Mouse (Mus musculus) limb, embryonic 15.5 days (tissue): ENCODE measurements around the gene Ryr3. TPM values are rescaled to one million over a fixed set of nuclear protein-coding genes. Genes with fewer than 3 reads are reported as not detected.
A peak's percentile ranks its signal among the peaks of the same experiment; 100 is the strongest.

Experiments
- ATAC-seq: fragments of 200-750 bp; cut with Nextera tagmentation; 2 replicates; pipeline ENCODE4 v1.8.0; 2017; ENCODE audit warnings: low read depth, moderate TSS enrichment; ENCODE audit not compliant: insufficient number of reproducible peaks, low FRiP score, low TSS enrichment
- H3K27ac ChIP-seq: fragments of 300-500 bp; sonication (generic); 2 replicates; pipeline ENCODE4 v1.5.1; 2015; ENCODE audit warnings: moderate library complexity, mild to moderate bottlenecking, inconsistent platforms
- H3K27me3 ChIP-seq: fragments of 300-500 bp; sonication (generic); 2 replicates; pipeline ENCODE4 v1.6.1; 2015; ENCODE audit warnings: inconsistent platforms
- H3K36me3 ChIP-seq: fragments of 300-500 bp; sonication (generic); 2 replicates; pipeline ENCODE4 v1.6.1; 2015; ENCODE audit warnings: inconsistent platforms
- H3K4me1 ChIP-seq: fragments of 300-500 bp; sonication (generic); 2 replicates; pipeline ENCODE4 v1.6.1; 2015; ENCODE audit warnings: inconsistent platforms
- H3K4me2 ChIP-seq: fragments of 300-500 bp; sonication (generic); 2 replicates; pipeline ENCODE4 v1.6.1; 2015; ENCODE audit warnings: mild to moderate bottlenecking, inconsistent platforms
- H3K4me3 ChIP-seq: fragments of 300-500 bp; sonication (generic); 2 replicates; pipeline ENCODE4 v1.5.1; 2015; ENCODE audit warnings: mild to moderate bottlenecking, inconsistent platforms
- H3K9ac ChIP-seq: fragments of 300-500 bp; sonication (generic); 2 replicates; pipeline ENCODE4 v1.6.1; 2015; ENCODE audit warnings: inconsistent platforms
- H3K9me3 ChIP-seq: fragments of 300-500 bp; sonication (generic); 2 replicates; pipeline ENCODE4 v1.6.1; 2016; ENCODE audit warnings: inconsistent platforms
- WGBS: fragments of 180-500 bp; shearing (Covaris S2); methylation state at CpG from one replicate; pipeline ENCODE4 v1.1.7; 2015; 5-methylcytosine and 5-hydroxymethylcytosine counted together
- polyA plus RNA-seq: library from polyadenylated mRNA; unstranded; fragments of >200 nt; fragmentation: Nextera tagmentation; extraction: Ambion mirVana; gene quantifications from 2 replicates; pipeline ENCODE4 v1.2.1, GENCODE M21; 2015

The Ryr3 gene
- polyA plus RNA-seq, 1 experiment from 2014 or later = 0.68 TPM

DNA sequence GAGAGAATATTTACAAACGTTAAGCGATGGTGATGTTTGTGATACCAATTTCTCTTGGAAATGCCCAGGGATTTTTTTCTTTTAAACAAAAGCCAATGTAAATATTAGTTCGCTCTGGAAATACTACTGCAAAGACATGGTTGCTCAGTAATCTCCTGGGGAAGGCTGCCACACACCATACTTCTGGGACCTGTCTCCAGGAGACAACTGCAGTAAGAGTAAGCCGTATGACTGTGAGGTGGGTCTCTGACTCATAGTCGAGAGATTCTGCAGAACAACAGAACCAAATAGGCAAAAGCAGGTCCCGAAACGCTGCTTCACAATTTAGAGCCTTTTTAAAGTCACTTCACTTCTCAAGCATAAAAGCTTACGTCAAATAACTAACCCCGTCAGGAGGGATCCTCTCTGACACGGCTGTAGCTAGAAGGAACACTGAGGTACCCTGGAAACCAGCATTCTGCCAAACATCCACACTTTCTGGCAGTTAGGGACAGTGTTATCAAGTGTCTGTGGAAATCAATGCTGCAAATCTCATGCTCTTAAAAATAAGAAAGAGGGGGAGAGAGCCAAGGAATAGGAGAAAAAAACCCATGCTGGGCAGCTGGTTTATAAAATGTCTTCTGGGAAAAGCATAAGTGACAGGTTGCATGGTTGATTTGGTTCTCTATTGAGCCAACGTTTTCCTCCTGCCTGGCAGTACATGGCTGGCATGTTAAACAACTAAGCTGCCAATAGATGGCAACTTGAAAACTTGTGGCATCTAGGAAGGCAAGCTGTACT, 207.7 kb downstream of the Ryr3 start:
- WGBS = 75% methylated on average over 11 of the region's 11 CpGs
- no peak overlapping the region for H3K4me3 ChIP-seq
- H3K4me2 ChIP-seq = no peak overlapping the region
- H3K27me3 ChIP-seq = no peaks in the 10 kb centered on the region
- H3K36me3 ChIP-seq = no peaks in the 10 kb centered on the region
- ATAC-seq = no peak
- no peaks in the 10 kb centered on the region for H3K9me3 ChIP-seq
- H3K9ac ChIP-seq = no peak overlapping the region
- no peaks in the 10 kb centered on the region for H3K4me1 ChIP-seq
- no peak overlapping the region for H3K27ac ChIP-seq

DNA sequence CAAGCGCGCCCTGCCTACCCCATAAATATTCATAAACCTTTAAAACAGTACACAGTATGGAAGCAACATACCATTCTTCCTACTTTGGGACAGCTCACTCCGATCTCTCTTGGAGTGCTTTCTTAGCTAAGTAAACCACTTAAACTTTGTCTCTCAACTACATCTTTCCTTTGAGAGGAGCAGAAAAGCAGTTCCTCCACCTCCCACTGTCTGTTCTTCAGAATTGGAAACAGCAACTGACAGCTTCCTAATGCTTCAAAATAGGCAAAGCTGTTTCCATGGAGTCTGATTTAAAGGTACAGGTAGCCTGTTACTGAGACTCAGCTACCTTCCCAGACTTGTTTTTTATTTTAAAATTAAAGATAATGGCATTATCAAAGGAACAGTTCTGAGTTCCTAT, 218.4 kb downstream of the Ryr3 start:
- no peak overlapping the region for H3K27ac ChIP-seq
- no peaks in the 10 kb centered on the region for H3K4me1 ChIP-seq
- H3K9me3 ChIP-seq = no peaks in the 10 kb centered on the region
- ATAC-seq = no peak
- no peak overlapping the region for H3K9ac ChIP-seq
- no peaks in the 10 kb centered on the region for H3K36me3 ChIP-seq
- H3K27me3 ChIP-seq = no peaks in the 10 kb centered on the region
- 86% methylated on average over 3 of the region's 3 CpGs for WGBS
- no peak overlapping the region for H3K4me3 ChIP-seq
- no peak overlapping the region for H3K4me2 ChIP-seq

DNA sequence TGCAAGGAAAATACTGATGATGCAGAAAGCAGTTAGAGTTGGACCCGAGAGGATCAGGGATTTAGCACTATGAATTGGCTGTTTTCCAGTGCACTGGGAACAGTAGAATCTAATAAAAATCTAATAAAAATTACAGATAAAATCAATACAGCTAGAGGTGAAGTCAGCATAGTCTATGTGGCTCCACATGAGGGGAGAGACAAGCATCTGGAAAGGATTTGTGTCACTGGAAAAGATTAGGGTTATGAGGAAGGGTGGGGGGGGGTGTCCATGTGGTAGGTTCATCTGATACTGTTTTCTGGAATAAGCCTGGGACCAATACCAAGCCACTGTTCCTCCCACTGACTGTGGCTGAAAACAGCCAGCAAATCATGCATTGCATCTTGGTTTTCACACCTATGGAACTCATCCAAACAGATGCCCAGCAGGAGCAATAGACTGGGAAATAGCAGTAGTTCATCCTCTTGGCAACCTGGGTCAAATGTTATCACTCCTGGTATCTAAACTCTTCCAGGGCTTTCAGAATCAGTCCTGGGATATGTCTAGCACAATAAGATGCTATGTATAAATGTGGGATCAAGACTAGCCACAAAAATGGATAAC, 233.9 kb downstream of the Ryr3 start:
- 18% methylated on average over 1 of the region's 1 CpGs for WGBS
- Histone ChIP-seq H3K27me3 (no peaks in the 10 kb centered on the region), H3K9me3 (no peaks in the 10 kb centered on the region), H3K4me3 (no peak overlapping the region), H3K4me1 (no peaks in the 10 kb centered on the region), H3K36me3 (no peaks in the 10 kb centered on the region), H3K9ac (no peak overlapping the region), H3K27ac (no peak overlapping the region), H3K4me2 (no peak overlapping the region)
- peak; percentile 48; the same call in 1 of the 2 replicates for ATAC-seq

DNA sequence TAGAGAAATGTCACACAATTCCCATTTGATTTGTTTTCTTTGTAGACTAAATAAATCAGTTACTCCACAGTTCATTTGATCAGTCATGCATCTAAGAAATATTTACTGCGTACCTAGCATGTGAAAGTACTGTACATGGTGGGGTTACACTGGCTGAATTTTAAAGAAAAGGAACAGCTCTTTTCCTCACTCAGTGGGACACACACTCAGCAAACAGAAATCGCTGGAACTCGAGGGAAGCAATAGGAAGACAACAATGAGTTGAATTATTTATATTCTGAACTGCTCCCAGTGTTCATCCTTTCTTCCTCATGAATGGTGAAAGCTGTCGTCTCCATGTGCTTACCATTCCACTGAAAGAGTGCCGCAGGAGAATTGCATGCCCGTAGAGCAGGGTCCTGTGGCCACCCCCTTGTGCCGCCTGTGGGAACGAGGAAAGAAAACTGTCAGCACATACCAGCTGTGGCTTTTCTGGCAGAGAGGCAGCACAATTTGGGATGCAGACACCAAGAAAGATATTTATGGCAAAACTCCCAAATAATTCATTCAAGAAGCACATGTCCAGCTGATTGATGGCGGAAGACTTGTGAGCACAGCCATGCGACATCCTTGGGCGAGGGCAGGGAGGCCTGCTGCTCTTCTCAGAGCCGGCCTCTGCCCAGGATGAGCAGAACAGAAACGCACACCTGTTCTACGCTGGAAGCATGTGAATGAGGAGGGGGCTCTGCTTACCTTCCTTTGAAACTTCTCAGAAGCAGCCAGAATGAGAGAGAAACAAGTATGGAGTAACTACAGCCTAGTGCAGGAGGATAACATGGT, 249.9 kb downstream of the Ryr3 start:
- no peaks in the 10 kb centered on the region for H3K36me3 ChIP-seq
- WGBS = 82% methylated on average over 14 of the region's 14 CpGs
- no peak overlapping the region for H3K9ac ChIP-seq
- H3K27me3 ChIP-seq = no peaks in the 10 kb centered on the region
- no peak overlapping the region for H3K4me2 ChIP-seq
- H3K4me1 ChIP-seq = no peaks in the 10 kb centered on the region
- no peak for ATAC-seq
- no peaks in the 10 kb centered on the region for H3K9me3 ChIP-seq
- H3K4me3 ChIP-seq = no peak overlapping the region
- no peak overlapping the region for H3K27ac ChIP-seq

DNA sequence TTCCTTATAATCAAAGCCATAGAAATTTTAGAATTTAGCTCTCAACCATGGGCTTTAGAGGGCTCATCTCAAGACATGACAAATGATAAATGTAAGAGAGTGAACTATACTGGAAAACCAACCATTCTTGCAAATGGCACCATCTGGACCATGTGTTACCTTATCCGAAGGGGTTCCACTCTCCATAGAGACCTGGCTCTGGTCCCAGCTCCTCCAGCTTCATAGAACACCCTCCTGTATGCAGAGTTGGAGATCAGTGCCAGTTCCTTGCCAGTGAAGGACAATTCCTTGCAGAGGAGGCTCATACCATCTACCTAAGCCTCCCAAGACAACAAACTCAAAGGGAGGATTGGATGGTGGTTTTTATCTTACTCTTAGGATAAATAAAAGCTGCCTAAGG, 268.0 kb downstream of the Ryr3 start:
- WGBS = 89% methylated on average over 1 of the region's 1 CpGs
- H3K9ac ChIP-seq = no peak overlapping the region
- H3K36me3 ChIP-seq = no peaks in the 10 kb centered on the region
- no peaks in the 10 kb centered on the region for H3K4me1 ChIP-seq
- H3K27ac ChIP-seq = no peak overlapping the region
- no peaks in the 10 kb centered on the region for H3K9me3 ChIP-seq
- no peak overlapping the region for H3K4me2 ChIP-seq
- no peak overlapping the region for H3K4me3 ChIP-seq
- ATAC-seq = no peak
- no peaks in the 10 kb centered on the region for H3K27me3 ChIP-seq

DNA sequence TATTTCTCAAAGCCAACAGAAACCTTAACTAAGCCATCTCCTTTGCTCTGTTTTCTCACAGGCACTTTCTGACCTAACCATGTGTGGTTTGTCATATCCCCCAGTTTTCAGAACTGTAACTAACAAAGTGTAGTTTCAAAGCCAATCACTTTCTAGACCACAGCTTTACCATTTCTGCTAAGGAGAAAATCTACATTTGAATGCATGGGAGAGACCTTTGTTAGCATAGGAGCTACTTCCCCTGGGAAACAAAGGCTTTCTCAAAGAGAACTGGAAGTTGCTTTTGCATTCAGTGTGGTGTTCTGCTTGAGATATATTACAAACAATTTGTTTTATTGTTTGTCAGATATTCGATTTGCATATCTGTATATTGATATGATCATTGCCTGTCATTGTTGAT, 285.1 kb downstream of the Ryr3 start:
- no peak overlapping the region for H3K9ac ChIP-seq
- no peaks in the 10 kb centered on the region for H3K27me3 ChIP-seq
- WGBS = 53% methylated on average over 1 of the region's 1 CpGs
- no peak overlapping the region for H3K27ac ChIP-seq
- H3K4me2 ChIP-seq = no peak overlapping the region
- H3K9me3 ChIP-seq = no peaks in the 10 kb centered on the region
- H3K4me1 ChIP-seq = no peaks in the 10 kb centered on the region
- no peak for ATAC-seq
- H3K36me3 ChIP-seq = no peaks in the 10 kb centered on the region
- H3K4me3 ChIP-seq = no peak overlapping the region

DNA sequence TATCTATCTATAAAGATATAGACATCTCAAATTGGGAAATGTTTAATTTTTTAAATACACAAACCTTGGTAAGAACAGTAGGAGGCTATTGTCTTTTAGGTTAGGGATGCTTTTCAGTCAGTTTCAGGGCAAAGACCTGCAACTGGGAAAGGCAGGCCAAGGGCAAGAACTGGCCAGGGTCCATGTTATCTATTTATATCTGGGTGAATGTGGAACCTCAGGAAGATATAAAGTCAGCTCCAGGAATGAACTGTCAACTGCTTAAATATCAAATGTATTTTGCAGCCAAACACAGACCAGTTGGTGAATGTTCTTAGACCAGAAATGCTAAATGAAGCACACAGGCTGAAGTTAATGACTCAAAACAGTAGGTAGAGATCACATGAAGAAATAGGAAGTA, 303.1 kb downstream of the Ryr3 start:
- Histone ChIP-seq H3K4me2 (no peak overlapping the region), H3K27me3 (no peaks in the 10 kb centered on the region), H3K4me3 (no peak overlapping the region), H3K9me3 (no peaks in the 10 kb centered on the region), H3K4me1 (no peaks in the 10 kb centered on the region), H3K36me3 (no peaks in the 10 kb centered on the region), H3K9ac (no peak overlapping the region), H3K27ac (no peak overlapping the region)
- no peak for ATAC-seq

DNA sequence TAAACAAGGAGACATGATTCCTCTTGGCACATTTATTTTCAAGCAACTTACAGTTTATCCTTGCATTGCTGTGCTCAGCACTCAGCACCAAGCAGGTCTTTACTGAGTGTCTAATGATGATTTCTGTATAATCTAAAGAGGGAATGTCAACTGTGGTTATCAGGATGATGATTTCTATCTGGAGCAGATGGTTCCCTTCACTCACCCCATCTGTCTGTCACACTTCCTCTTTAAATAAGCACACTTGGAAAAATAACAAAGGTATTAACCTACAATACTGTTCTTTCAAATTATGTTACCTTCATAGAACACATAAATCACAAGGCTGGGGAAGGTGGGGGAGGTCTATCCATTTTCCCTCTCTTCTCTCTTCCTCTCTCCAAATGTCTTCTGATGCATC, 304.3 kb downstream of the Ryr3 start:
- ATAC-seq = no peak
- Histone ChIP-seq H3K36me3 (no peaks in the 10 kb centered on the region), H3K9me3 (no peaks in the 10 kb centered on the region), H3K9ac (no peak overlapping the region), H3K4me1 (no peaks in the 10 kb centered on the region), H3K27ac (no peak overlapping the region), H3K27me3 (no peaks in the 10 kb centered on the region), H3K4me3 (no peak overlapping the region), H3K4me2 (no peak overlapping the region)

DNA sequence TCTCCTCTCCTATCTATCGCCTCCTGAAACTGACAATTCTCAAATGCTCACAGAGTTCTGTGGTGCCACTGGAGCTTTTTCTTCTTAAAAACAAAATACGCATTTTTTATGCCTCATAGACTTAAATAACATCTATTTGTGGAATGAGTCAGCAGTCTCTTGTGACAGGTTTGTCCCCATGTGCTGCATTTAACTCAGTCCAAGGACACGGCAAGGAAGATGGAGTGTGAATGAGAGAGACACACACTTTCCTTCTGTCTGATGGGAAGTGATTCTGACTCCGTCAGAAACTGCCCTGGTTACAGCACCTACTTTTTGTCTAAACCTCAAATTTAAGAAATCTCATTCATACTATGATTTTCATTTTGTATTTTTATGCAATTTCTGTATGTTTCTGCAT, 306.3 kb downstream of the Ryr3 start:
- H3K4me3 ChIP-seq = no peak overlapping the region
- ATAC-seq = no peak
- no peaks in the 10 kb centered on the region for H3K36me3 ChIP-seq
- WGBS = 84% methylated on average over 4 of the region's 4 CpGs
- H3K4me2 ChIP-seq = no peak overlapping the region
- no peaks in the 10 kb centered on the region for H3K9me3 ChIP-seq
- no peaks in the 10 kb centered on the region for H3K4me1 ChIP-seq
- H3K27ac ChIP-seq = no peak overlapping the region
- H3K27me3 ChIP-seq = no peaks in the 10 kb centered on the region
- no peak overlapping the region for H3K9ac ChIP-seq

DNA sequence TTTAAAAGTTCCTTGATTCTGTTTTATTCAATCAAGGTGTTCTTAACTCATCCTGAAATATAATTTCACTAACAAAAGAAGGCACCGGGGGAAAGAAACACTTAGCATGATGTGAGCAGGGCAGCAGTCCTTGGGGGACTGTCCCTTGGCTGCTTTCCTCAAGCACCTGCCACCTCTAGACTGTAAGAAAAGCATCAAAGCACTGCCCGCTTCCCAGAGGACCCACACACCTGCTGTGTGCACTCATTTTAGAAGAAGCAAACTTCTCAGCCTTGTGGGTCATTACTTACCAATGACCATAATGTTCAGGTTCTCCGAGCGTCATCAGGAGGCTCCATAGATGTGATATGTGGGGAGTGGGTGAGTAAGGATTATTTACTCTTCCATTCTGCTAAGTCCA, 307.8 kb downstream of the Ryr3 start:
- Histone ChIP-seq H3K27me3 (no peaks in the 10 kb centered on the region), H3K9ac (no peak overlapping the region), H3K36me3 (no peaks in the 10 kb centered on the region), H3K27ac (no peak overlapping the region), H3K4me2 (no peak overlapping the region), H3K9me3 (no peaks in the 10 kb centered on the region), H3K4me1 (no peaks in the 10 kb centered on the region), H3K4me3 (no peak overlapping the region)
- no peak for ATAC-seq
- WGBS = 73% methylated on average over 4 of the region's 4 CpGs

DNA sequence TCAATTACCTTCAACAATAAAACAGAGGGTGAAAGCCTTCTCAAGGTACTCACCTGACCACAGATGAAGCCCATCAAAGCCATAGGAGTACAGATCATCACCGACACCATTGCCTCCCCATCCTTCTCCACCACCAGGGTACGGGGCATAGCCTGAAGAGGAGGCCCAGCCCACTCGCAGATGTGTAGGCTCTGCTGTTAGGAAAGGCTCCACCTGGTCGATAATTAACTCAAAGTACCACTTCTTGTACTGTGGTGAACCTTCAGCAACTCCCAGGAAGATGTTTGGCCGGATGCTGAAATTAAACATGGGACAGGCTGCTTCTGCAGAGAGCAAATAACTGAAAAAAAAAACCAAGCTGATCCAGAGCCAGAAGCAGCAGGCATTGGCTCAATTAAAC, 316.1 kb downstream of the Ryr3 start:
- Histone ChIP-seq H3K4me1 (no peaks in the 10 kb centered on the region), H3K36me3 (no peaks in the 10 kb centered on the region), H3K4me2 (no peak overlapping the region), H3K27ac (no peak overlapping the region), H3K4me3 (no peak overlapping the region), H3K9ac (no peak overlapping the region), H3K27me3 (no peaks in the 10 kb centered on the region), H3K9me3 (no peaks in the 10 kb centered on the region)
- 77% methylated on average over 5 of the region's 5 CpGs for WGBS
- ATAC-seq = no peak

DNA sequence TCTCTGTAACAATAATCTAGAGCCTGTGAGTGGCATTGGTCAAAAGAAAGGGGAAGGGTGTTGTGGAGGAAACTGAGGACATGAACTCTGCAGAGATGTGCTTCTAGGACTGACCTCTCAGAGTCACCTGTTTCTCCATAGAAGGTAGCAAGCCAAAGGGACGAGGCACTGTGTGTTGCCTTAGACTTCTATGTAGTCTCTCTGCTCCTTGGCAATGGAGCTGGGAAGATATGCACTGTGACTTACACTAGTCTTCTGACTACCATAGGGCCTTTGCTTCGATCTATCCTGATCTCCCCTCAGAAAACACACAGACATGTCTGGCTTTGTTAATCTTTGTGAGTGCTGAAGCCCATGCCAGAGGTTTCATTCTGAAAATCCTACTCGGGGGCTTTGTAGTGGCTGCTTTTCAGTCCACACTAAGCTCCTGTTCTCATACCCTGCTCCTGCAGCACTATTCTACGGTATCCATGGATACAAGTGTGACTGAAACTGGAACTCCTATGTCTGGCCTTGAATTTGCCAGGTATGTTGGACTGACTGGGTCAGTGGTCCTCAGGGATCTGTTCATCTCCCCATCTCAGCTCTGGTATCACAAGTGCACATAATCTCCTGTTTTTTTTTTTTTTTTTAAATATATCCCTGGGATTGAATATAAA, 332.3 kb downstream of the Ryr3 start:
- Histone ChIP-seq H3K36me3 (no peaks in the 10 kb centered on the region), H3K27me3 (no peaks in the 10 kb centered on the region), H3K4me3 (no peak overlapping the region), H3K27ac (no peak overlapping the region), H3K9me3 (no peaks in the 10 kb centered on the region), H3K9ac (no peak overlapping the region), H3K4me2 (no peak overlapping the region), H3K4me1 (no peaks in the 10 kb centered on the region)
- ATAC-seq = no peak
- 74% methylated on average over 4 of the region's 4 CpGs for WGBS
